Mouse (Mus musculus) spleen, postnatal 36 days (tissue): Measurements from ENCODE around the gene Ahcyl2.
A peak's percentile ranks its signal among the peaks of the same experiment; 100 is the strongest.
"Not testable (repeated sequence)": the region's sequence is repeated elsewhere in the genome, so short reads cannot be mapped to it uniquely, and the experiment has no call there.

Experiments
- DNase-seq, 2 experiments: peaks; one replicate each; pipeline ENCODE4 v3.0.0; 2022; ENCODE audit warnings: low spot score in 2 of 2, mixed read lengths in 1 of 2

Ahcyl2 gene

GRCm38 (mm10) chr6:29767813-29768660 lies at the start of gene Ahcyl2:
Ahcyl2 (plus strand) TSS chr6:29768011.
- DNase-seq: peak; percentile 97 to 98

GRCm38 (mm10) chr6:29718894-29719329 lies 48.9 kb upstream of the Ahcyl2 start:
- DNase-seq: no peak

DNA sequence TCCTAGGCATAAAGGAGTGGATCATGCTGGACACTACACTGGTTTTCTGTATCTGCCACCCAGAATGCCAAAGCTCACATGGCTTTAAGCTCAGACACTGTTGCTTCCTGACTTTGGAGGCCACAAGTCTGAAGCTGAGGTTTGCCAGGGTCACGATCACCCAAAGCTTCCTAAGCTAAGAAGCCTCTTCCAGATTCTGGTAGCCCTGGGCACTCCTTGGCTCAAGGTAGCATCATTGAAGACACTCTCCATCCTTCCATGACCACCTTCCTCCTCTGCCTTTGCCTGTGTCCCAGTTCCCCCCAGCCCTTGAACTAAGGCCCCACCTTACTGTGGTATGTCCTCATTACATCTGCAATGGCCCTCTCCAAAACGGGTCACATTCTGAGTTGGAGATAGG lies 45.9 kb upstream of the Ahcyl2 start:
- DNase-seq: no peak

- no peak for DNase-seq
Observed at GRCm38 (mm10) chr6:29726576-29727200, 41.1 kb upstream of the Ahcyl2 start.

- no peak for DNase-seq
Observed at GRCm38 (mm10) chr6:29728035-29728434, 39.8 kb upstream of the Ahcyl2 start.

- no peak for DNase-seq
Observed at GRCm38 (mm10) chr6:29729491-29729890, 38.3 kb upstream of the Ahcyl2 start.

GRCm38 (mm10) chr6:29735336-29735688 lies 32.5 kb upstream of the Ahcyl2 start, which contains the start of gene Smo:
Smo (plus strand) TSS chr6:29735503.
- peak in 1 of 2 experiments; percentile 27 for DNase-seq

- DNase-seq: no peak
Observed at GRCm38 (mm10) chr6:29735689-29736451, 31.9 kb upstream of the Ahcyl2 start.

- DNase-seq: no peak
Observed at GRCm38 (mm10) chr6:29736610-29737458, 31.0 kb upstream of the Ahcyl2 start.

- no peak for DNase-seq
Observed at GRCm38 (mm10) chr6:29751466-29752152, 16.2 kb upstream of the Ahcyl2 start.

GRCm38 (mm10) chr6:29753336-29753735 lies 14.5 kb upstream of the Ahcyl2 start:
- DNase-seq: no peak

DNA sequence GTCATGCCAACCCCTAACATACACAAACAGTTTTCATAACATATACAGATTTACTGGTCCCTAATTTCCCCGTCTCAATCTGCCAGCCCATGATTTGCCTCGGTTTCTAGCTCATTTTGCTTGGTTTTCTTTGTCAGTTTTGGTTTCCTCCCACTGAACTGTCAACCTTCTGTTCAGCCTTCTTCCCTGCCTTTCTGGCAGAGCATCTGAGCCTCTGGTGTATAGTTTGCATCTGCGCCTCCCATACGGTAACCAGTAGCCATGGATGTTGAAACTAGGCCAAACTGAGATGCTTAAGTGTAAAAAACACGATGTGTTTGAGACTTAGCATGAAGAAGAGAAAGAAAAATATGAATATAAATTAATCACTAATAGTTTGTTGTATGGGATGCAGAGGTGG lies 11.8 kb upstream of the Ahcyl2 start:
- no peak for DNase-seq

GRCm38 (mm10) chr6:29756476-29756875 lies 11.3 kb upstream of the Ahcyl2 start:
- DNase-seq: no peak

DNA sequence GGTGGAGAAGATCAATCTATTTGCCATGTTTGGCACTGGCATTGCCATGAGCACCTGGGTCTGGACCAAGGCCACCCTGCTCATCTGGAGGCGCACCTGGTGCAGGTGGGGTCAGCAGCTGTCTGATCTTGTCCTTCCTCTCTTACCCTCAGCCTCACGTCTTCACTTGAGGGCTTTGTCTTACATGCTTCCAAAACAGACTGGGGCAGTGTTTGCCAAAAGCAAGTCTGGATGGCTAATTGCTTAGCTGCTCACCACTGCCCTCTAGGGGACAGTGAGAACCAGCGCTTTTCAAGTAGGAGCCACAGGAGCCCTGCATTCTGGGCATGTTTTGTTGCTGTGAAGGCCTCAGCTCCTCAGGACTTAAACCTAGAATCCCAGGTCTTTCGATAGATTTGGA lies 9.4 kb upstream of the Ahcyl2 start:
- peak; percentile 32 to 54 for DNase-seq

GRCm38 (mm10) chr6:29759012-29759679 lies 8.7 kb upstream of the Ahcyl2 start:
- no peak for DNase-seq

- not testable (repeated sequence) for DNase-seq
Observed at GRCm38 (mm10) chr6:29760397-29760796, 7.4 kb upstream of the Ahcyl2 start.

DNA sequence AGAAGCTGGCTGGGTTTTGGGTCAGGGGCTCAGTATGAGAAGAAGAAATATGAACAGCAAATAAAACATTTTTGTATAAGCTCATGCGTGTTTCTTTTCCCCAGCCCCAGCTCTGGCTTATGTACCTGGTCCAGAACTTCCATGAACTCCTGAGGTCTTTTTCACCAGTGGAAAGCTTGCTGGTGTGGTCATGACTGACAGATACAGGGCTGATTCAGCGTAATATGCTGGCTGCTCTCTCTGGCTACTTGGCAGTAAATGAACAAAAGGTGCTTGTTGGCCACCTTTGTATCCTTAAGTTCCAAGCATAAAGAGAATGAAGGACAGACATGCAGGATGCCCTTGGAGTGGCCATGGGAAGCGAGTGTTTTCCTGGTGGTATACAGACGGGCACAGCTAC lies 6.5 kb upstream of the Ahcyl2 start:
- DNase-seq: no peak

- peak in 1 of 2 experiments; percentile 13 for DNase-seq
Observed at GRCm38 (mm10) chr6:29762524-29762923, 5.3 kb upstream of the Ahcyl2 start.

DNA sequence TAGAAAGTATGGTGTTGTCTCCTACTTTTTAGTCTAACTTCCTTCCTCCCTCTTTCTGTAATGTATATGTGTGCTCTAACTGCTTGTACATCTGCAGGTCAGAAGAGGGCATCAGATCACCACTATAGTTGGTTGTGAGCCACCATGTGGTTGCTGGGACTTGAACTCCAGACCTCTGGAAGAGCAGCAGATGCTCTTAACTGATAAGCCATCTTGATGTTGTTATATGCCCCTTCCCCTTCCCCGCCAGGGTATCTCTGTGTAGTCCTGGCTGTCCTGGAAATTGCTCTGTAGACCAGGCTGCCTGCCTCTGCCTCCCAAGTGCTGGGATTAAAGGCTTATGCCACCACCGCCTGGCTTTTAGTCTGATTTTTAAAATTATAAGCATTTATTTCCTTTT lies 937 bp upstream of the Ahcyl2 start:
- DNase-seq: no peak

- DNase-seq: peak; percentile 31 to 45
Observed at GRCm38 (mm10) chr6:29768791-29769441, 1.1 kb downstream of the Ahcyl2 start.
